Mouse (Mus musculus) adrenal gland, postnatal 10 days (tissue): ENCODE data around the gene B3gnt4. TPM values are rescaled to one million over a fixed set of nuclear protein-coding genes. Genes with fewer than 3 reads are reported as not detected.
A peak's percentile ranks its signal among the peaks of the same experiment; 100 is the strongest.

Experiments
- DNase-seq: peaks from one replicate; pipeline ENCODE4 v3.0.0; 2021; ENCODE audit warnings: mixed read lengths
- microRNA-seq: library from miRNA; unstranded; fragments of <30 nt; microRNA quantifications from one replicate; pipeline ENCODE4 v1.2.0, GENCODE M21; 2021
- total RNA-seq, 2 experiments: library from RNA; stranded (reverse); gene quantifications; 2 replicates each; pipeline ENCODE4 v1.2.3; 2021

The B3gnt4 gene
- total RNA-seq, 2 experiments from 2014 or later, result 0.27 to 0.30 TPM

GRCm38 (mm10) chr5:123525916-123526495 lies 15.7 kb downstream of the B3gnt4 start:
- no peak for DNase-seq

DNA sequence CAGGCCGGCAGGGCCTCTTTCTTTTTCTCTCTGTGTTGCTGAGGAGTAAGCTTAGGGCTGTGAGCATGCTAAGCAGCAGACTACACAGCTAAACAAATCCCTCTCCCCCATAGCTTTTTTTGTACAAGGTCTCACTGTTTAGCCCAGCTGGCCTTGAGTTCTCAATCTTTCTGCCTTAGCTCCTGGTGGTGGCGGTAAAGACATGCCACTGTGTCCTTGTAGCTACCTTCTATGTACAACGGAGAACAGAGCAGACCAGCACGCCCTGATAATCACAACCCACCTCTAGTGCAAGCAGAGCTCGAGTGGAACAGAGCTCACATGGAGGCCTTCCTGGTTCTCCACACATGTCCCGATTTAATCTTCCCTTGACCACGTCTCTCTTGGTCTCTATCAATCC lies 18.4 kb downstream of the B3gnt4 start:
- no peak for DNase-seq

DNA sequence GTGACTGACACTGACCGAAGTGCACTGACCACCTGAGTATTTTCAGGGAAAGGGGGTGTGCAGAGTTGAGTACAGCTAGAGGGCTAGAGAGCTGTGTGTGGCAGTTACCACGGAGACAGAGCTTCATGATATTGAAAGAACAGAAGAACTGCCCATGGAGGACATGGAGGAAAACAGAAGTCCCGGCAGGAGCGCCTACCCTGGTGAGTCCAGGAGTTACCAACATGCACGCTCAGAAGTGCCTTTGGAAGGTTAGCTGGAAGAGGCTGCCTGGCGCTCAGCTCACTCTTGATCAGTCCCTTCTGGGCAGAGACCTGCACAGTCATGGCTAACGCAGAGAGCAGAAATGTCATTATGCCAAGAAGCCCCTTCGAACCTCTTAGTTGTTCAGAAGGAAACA lies 19.8 kb downstream of the B3gnt4 start:
- no peak for DNase-seq

DNA sequence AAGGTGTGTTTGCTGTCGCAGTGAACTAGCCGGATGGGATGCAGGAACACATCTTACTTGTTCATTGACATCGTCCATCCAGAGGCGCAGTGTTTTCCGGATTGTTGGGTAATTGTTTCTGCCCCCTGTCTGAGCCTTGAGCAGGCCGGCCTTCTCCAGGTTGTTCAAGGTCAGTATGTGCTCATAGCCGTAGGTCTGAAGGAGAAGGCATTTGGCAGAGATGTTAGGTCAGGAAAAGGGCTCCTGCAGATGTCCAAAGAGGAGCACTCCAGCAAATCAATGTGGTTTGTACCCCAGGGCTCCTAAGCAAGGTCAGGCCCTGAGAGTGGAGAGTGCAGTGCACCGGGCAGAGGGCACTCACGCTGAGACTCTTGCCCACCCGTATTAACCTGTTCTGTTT lies 23.5 kb downstream of the B3gnt4 start:
- no peak for DNase-seq

DNA sequence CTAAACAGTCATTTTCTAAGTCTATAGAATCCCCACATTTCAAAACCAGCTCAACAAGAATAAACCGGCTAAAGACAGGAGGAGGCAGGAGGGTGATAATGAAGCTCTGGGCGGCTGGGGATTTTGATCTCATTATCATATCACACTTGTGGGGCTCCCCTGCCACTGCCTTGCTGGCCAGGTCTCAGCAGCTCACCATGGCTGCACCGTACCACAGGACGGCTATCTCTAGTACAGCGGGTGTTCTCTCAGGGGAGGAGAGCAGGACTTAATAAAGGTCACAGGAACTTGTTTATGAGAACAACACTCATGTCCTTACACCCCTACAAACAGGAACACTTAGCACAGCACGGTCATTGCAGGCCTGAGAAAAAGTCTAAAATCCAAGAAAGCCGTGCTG lies 45.4 kb downstream of the B3gnt4 start:
- DNase-seq, result no peak

DNA sequence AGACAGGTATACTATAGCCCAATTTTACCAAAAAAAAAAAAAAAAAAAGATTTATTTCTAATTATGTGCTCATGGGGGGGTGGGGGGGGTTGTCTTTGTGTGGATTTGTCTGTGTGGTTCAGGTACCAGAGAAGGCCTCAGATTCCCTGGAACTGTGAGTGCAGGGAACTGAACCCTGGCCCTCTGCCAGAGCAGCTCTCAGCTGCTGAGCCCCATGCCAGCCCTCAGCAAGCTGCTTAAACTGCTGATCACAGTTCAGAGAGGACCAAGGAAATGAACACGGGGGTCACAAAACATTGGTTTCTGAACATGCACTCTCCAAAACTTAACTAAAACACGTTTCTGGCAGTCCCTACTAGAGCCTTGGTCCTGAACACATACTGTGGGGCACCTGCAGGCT lies 46.2 kb downstream of the B3gnt4 start:
- peak; percentile 83 for DNase-seq

- DNase-seq, result no peak
These were observed 49.3 kb downstream of the B3gnt4 start for GRCm38 (mm10) chr5:123559588-123559987.

DNA sequence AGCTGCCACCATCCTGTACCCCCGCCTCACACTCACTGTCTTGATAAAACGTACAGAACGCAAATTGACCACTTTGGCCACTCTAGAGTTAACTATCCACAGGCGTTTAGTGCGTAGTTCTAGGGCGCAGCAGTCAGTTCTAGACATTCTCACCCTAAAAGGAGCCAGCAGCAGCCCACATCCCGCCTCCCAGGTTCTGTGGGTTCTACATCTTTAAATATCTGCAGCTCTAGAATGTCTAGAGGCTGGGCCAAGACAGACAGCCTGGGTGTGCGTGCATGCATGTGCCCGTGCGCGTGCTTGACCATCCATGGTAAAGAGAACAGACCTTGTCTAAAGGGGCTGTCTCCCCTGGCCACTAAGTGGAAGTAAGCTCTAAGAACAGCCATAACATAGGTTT lies 50.9 kb downstream of the B3gnt4 start:
- no peak for DNase-seq

Small RNAs within 50 kb of the gene (microRNA-seq; reads per million reads assigned to microRNA genes)
- 1.4 reads per million for gene Mir7647

Other genes with a start within 250 kb of the B3gnt4 start
- 10 to 100 TPM; 14.1 to 20.6 TPM for gene Bcl7a, start 166.6 kb upstream of the B3gnt4 start, total RNA-seq
- gene Mlxip, start 115.7 kb upstream of the B3gnt4 start, total RNA-seq, result 10 to 100 TPM; 24.4 to 27.8 TPM
- not detected for gene Lrrc43, start 21.2 kb upstream of the B3gnt4 start, total RNA-seq
- not detected for gene Il31, start 21.0 kb upstream of the B3gnt4 start, total RNA-seq
- gene Diablo, start 13.7 kb downstream of the B3gnt4 start, total RNA-seq, result 10 to 100 TPM; 66.7 to 85.1 TPM
- 10 to 100 TPM in 1 of 2 experiments, 1 to 10 TPM in 1; 8.9 to 19.0 TPM for gene Gm49027, start 15.0 kb downstream of the B3gnt4 start, total RNA-seq
- gene Vps33a, start 62.6 kb downstream of the B3gnt4 start, total RNA-seq, result 10 to 100 TPM; 44.6 to 55.9 TPM
- gene Clip1, start 174.2 kb downstream of the B3gnt4 start, total RNA-seq, result 10 to 100 TPM; 45.8 to 60.2 TPM
- gene Zcchc8, start 210.6 kb downstream of the B3gnt4 start, total RNA-seq, result 10 to 100 TPM; 39.7 to 54.2 TPM
- gene Rsrc2, start 239.0 kb downstream of the B3gnt4 start, total RNA-seq, result 10 to 100 TPM; 63.7 to 76.4 TPM
- 10 to 100 TPM in 1 of 2 experiments, 1 to 10 TPM in 1; 8.0 to 12.9 TPM for gene Kntc1, start 239.3 kb downstream of the B3gnt4 start, total RNA-seq